15 mouse cellular contexts compared by ENCODE assay signal in the genomic region with DNA sequence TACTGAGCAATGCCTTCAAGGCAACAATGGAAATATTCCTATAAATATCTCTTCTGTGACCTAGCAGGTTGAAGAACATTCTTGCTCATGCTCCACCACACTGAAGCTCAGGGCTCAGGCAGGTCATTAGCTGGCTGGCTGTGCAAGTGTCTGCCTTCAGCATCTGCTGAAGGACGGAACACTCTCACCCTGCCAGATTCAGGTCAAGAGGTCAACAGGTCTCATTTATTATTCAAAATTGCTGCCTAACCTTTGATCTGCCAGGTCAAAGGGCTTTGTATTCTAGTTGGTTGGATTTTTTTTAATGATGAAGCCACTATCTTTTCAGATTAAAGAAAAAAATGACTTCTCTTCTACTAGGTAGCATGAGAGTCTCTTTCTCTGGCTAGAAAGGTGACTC.
"Had no signal": no experiment of that assay in that cellular context is flagged by ENCODE, and none has a peak within 500 bp of the region (broad histone marks: within the 10 kb centered on the region; RNA-seq: fewer than 3 reads in every experiment).

No protein-coding gene starts in this region.

- H3K9ac ChIP-seq: limb, embryonic 12.5 days; limb, embryonic 15.5 days; liver, embryonic 12.5 days; liver, embryonic 15.5 days had no signal

- H3K4me3 ChIP-seq: limb, embryonic 12.5 days; limb, embryonic 15.5 days; liver, embryonic 12.5 days; liver, embryonic 15.5 days had no signal

- H3K27me3 ChIP-seq: limb, embryonic 12.5 days; limb, embryonic 15.5 days; liver, embryonic 12.5 days; liver, embryonic 15.5 days had no signal

- ATAC-seq: intestine, postnatal 0 days; liver, embryonic 12.5 days had no signal

- H3K27ac ChIP-seq: limb, embryonic 12.5 days; limb, embryonic 15.5 days; liver, embryonic 12.5 days; liver, embryonic 15.5 days had no signal

- H3K9me3 ChIP-seq: limb, embryonic 12.5 days; limb, embryonic 15.5 days; liver, embryonic 12.5 days; liver, embryonic 15.5 days had no signal

- H3K4me2 ChIP-seq: limb, embryonic 12.5 days; limb, embryonic 15.5 days; liver, embryonic 12.5 days; liver, embryonic 15.5 days; midbrain, embryonic 11.5 days had no signal

- H3K4me1 ChIP-seq: limb, embryonic 12.5 days; limb, embryonic 15.5 days; liver, embryonic 12.5 days; liver, embryonic 15.5 days had no signal

- H3K36me3 ChIP-seq: limb, embryonic 12.5 days; limb, embryonic 15.5 days; liver, embryonic 12.5 days; liver, embryonic 15.5 days had no signal

- DNase-seq: kidney, postnatal 10 days; kidney, postnatal 36 days; left cerebral cortex, postnatal 4 days; lung, adult 2 months; lung, postnatal 14 days; lung, postnatal 4 days; midbrain, embryonic 14.5 days; thymus, adult 18-20 months; thymus, postnatal 36 days had no signal
